Mouse (Mus musculus) CD8-positive naive resting alpha-beta T cell, adult 57 days (primary cell): Measurements from ENCODE around the gene Olfr1282. TPM values are rescaled to one million over a fixed set of nuclear protein-coding genes. Genes with fewer than 3 reads are reported as not detected.

Experiments
- total RNA-seq: library from RNA; stranded (reverse); gene quantifications from one replicate; pipeline ENCODE4 v1.2.4, GENCODE M21; 2023

Gene Olfr1282
- not detected for total RNA-seq

DNA sequence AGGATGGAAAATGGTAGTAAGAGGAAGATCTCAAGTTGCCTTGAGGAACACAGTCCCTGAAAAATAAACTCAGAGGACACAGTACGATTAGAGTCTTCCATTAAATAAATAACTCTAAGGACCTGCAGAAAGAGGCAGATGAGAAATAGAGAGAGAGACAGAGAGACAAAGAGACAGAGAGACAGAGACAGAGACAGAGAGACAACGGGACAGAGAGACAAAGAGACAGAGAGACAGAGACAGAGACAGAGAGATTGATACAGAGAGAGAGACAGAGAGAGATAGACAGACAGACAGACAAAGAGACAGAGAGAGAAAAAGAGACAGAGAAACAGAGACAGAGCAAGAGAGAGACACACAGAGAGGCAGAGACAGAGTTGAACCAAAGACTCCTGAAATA is at the start of gene Olfr1282:
Gene Olfr1282 (minus strand): TSS at position 101 of the 400 bp plus-strand sequence.

DNA sequence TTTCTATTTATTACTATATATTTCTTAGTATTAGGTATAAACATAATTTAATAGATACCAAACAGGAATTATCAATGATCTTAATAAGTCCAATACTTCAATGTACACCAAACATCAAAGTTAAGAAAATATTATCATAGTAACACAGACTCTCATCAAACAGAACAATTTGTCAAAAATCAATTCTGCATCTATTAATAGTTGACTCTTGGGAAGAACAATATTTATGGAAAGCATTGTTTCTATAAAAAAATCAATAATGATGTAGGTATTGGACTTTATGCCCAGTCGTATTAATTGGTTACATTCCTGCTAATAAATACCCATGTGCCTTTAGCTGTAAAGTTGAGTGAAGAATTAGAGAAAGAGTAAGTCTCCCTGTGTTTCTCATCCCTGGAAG is 39.3 kb upstream of the Olfr1282 start, which contains the start of gene Olfr1284:
Gene Olfr1284 (plus strand): TSS at position 301 of the 400 bp plus-strand sequence.

DNA sequence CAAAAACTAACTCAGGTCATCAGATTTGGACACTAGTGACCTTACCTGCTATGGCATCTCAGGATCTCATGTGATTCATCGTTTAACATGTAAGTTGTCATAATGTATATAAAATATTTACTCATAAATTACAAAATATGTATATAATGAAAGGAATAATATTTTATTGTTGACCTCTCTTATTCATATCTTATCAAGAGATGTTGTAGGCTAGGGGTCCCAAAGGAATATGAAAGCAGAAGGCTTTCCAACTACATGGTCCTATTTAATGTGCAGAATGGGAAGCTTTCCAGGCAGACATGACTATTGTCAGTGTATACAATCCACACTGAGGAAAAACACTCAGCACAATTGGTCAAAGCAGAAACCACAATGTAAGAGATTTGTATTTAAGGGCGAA is 30.6 kb upstream of the Olfr1282 start, which contains the start of gene Olfr1283:
Gene Olfr1283 (plus strand): TSS at position 301 of the 400 bp plus-strand sequence.

DNA sequence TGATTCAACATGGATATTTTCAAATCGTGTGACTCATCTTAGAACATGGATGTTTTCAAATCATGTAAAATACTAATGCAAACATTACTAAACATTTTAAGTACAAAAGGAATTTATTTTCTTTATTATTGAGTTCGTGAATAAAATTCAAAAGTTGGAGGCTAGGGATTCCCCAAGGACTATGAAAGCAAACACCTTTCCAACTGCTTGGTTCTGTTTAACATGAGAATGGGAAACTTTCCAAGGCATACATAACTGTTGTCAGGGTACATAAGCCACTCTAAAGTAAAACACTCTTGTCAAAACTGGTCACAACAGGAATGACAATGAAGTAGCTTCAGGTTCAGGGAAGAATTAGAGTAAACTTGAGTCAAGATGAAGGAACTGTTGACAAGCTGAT is 9.7 kb downstream of the Olfr1282 start, which contains the start of gene Olfr1281:
Gene Olfr1281 (plus strand): TSS at position 301 of the 400 bp plus-strand sequence.

DNA sequence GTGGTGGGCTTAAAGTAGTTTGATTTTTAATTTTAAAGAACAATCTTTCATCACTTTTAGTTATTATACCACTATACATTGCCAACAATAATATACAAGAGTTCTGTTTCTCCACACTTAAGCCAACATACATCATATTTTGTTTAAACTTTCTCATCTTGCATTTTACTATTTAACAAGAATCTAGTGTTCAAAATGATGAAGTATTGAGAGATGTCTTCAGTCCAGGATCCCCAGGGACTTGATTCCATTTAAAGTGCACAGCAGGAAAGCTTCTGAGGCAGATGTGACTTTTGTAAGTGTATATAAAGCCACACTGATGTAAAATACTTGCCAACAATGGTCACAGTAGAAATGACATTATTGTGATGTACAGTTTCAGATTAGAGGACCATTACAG is 22.2 kb downstream of the Olfr1282 start, which contains the start of gene Olfr1280:
Gene Olfr1280 (plus strand): TSS at position 301 of the 400 bp plus-strand sequence.

DNA sequence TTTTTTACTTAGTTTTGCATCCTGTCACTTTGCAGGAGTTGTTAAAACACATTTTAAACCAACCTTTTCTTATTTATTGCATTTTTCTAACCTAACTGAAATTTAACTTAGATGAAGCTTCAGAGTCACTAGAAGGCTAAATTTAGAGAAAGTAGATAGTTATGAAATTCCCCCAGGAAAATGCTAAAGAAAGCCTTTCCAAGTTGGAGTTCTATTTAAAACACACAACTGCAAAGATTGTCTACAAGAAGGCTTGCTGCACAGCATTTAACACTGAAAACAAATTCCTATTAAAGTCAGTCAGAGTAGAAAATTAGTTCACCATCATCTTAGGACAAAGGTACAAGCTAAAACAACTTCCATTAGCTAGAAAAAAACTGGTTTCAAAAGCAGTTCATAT is 35.5 kb downstream of the Olfr1282 start, which contains the start of gene Olfr1279:
Gene Olfr1279 (plus strand): TSS at position 262 of the 400 bp plus-strand sequence.

DNA sequence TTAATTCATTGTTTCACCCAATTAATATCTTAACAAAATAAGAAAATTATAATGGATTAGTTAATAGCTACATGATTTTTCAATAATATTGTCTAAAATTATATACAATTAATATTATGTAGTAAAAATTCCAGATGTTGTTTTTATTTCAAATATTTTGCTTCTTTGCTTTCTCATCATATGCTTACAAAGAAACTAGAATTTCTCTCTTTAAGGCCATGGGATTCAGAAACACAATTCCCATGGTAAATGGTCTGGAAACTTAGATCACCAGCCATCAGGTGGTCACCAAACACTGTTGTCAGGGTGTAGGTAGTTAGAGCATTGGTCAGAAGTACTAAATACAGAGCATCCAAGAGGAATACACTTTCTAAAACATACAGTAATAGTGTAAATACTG is 46.0 kb downstream of the Olfr1282 start, which contains the start of gene Olfr1278:
Gene Olfr1278 (plus strand): TSS at position 301 of the 400 bp plus-strand sequence.

Other genes starting within 250 kb of the Olfr1282 start
- not detected for gene Gm13941, start 230.1 kb downstream of the Olfr1282 start, total RNA-seq
- gene Gm15130, start 183.1 kb downstream of the Olfr1282 start, total RNA-seq: not detected
- gene 4930430A15Rik, start 106.5 kb downstream of the Olfr1282 start, total RNA-seq: not detected
- not detected for gene Olfr1275, start 100.8 kb downstream of the Olfr1282 start, total RNA-seq
- not detected for gene Olfr1276, start 81.6 kb downstream of the Olfr1282 start, total RNA-seq
- gene Olfr1277, start 62.0 kb downstream of the Olfr1282 start, total RNA-seq: not detected
- not detected for gene Olfr1278, start 45.9 kb downstream of the Olfr1282 start, total RNA-seq
- gene Olfr1279, start 35.4 kb downstream of the Olfr1282 start, total RNA-seq: not detected
- not detected for gene Olfr1280, start 22.1 kb downstream of the Olfr1282 start, total RNA-seq
- not detected for gene Olfr1281, start 9.6 kb downstream of the Olfr1282 start, total RNA-seq
- gene Olfr1283, start 30.7 kb upstream of the Olfr1282 start, total RNA-seq: not detected
- not detected for gene Olfr1284, start 39.4 kb upstream of the Olfr1282 start, total RNA-seq
- not detected for gene Olfr1286, start 87.0 kb upstream of the Olfr1282 start, total RNA-seq
- gene Olfr1287, start 113.1 kb upstream of the Olfr1282 start, total RNA-seq: not detected
- gene Olfr1288, start 138.0 kb upstream of the Olfr1282 start, total RNA-seq: not detected
- gene Olfr1289, start 144.7 kb upstream of the Olfr1282 start, total RNA-seq: not detected
- not detected for gene Olfr1290, start 157.8 kb upstream of the Olfr1282 start, total RNA-seq
- not detected for gene Olfr1291-ps1, start 161.1 kb upstream of the Olfr1282 start, total RNA-seq
- not detected for gene Olfr1293-ps, start 189.1 kb upstream of the Olfr1282 start, total RNA-seq
- gene Olfr1294, start 204.2 kb upstream of the Olfr1282 start, total RNA-seq: not detected
- gene Olfr1295, start 233.6 kb upstream of the Olfr1282 start, total RNA-seq: not detected